Mouse (Mus musculus) forebrain, embryonic 15.5 days (tissue): Measurements from ENCODE around the gene Gk. TPM values are rescaled to one million over a fixed set of nuclear protein-coding genes. Genes with fewer than 3 reads are reported as not detected.

Experiments used
- ATAC-seq: fragments of 200-750 bp; cut with Nextera tagmentation; replicated peaks from 2 replicates; pipeline ENCODE4 v1.8.0; 2017; ENCODE audit warnings: mild to moderate bottlenecking, moderate TSS enrichment, moderate library complexity
- H3K27ac ChIP-seq: fragments of 300-500 bp; sonication (generic); replicated peaks from 2 replicates; pipeline ENCODE4 v1.5.1; 2015; ENCODE audit warnings: mild to moderate bottlenecking, inconsistent platforms
- H3K27me3 ChIP-seq: fragments of 300-500 bp; sonication (generic); 2 replicates; pipeline ENCODE4 v1.6.1; 2015; ENCODE audit warnings: inconsistent platforms
- H3K36me3 ChIP-seq: fragments of 300-500 bp; sonication (generic); 2 replicates; pipeline ENCODE4 v1.6.1; 2015; ENCODE audit warnings: mild to moderate bottlenecking, inconsistent platforms
- H3K4me1 ChIP-seq: fragments of 300-500 bp; sonication (generic); 2 replicates; pipeline ENCODE4 v1.6.1; 2015; ENCODE audit warnings: inconsistent platforms
- H3K4me2 ChIP-seq: fragments of 300-500 bp; sonication (generic); replicated peaks from 2 replicates; pipeline ENCODE4 v1.6.1; 2015; ENCODE audit warnings: mild to moderate bottlenecking, inconsistent platforms
- H3K4me3 ChIP-seq: fragments of 300-500 bp; sonication (generic); 2 replicates; pipeline ENCODE4 v1.5.1; 2015; ENCODE audit warnings: mild to moderate bottlenecking, inconsistent platforms
- H3K9ac ChIP-seq: fragments of 300-500 bp; sonication (generic); replicated peaks from 2 replicates; pipeline ENCODE4 v1.6.1; 2015; ENCODE audit warnings: mild to moderate bottlenecking, inconsistent platforms
- H3K9me3 ChIP-seq: fragments of 300-500 bp; sonication (generic); 2 replicates; pipeline ENCODE4 v1.6.1; 2016; ENCODE audit warnings: inconsistent platforms
- WGBS: fragments of 180-500 bp; shearing (Covaris S2); methylation state at CpG from one replicate; pipeline ENCODE4 v1.1.7; 2015; ENCODE audit warnings: mixed read lengths; 5-methylcytosine and 5-hydroxymethylcytosine counted together
- polyA plus RNA-seq: library from polyadenylated mRNA; unstranded; fragments of >200 nt; fragmentation: Nextera tagmentation; extraction: Ambion mirVana; gene quantifications from 2 replicates; pipeline ENCODE4 v1.2.1, GENCODE M21; 2015

The Gk gene
- polyA plus RNA-seq, 1 experiment from 2014 or later = 7.6 TPM

GRCm38 (mm10) chrX:85733228-85733627 lies 43.4 kb downstream of the Gk start:
- Histone ChIP-seq H3K4me1 (no peaks in the 10 kb centered on the region), H3K4me2 (no peak overlapping the region), H3K27ac (no peak overlapping the region), H3K9ac (no peak overlapping the region), H3K27me3 (no peaks in the 10 kb centered on the region), H3K4me3 (no peak overlapping the region), H3K9me3 (no peaks in the 10 kb centered on the region), H3K36me3 (no peaks in the 10 kb centered on the region)
- ATAC-seq = no peak
- WGBS = 91% methylated on average over 5 of the region's 5 CpGs

GRCm38 (mm10) chrX:85731133-85731938 lies 45.3 kb downstream of the Gk start:
- Histone ChIP-seq H3K4me1 (no peaks in the 10 kb centered on the region), H3K27ac (no peak overlapping the region), H3K9ac (no peak overlapping the region), H3K4me3 (no peak overlapping the region), H3K27me3 (no peaks in the 10 kb centered on the region), H3K9me3 (no peaks in the 10 kb centered on the region), H3K4me2 (no peak overlapping the region), H3K36me3 (no peaks in the 10 kb centered on the region)
- no peak for ATAC-seq
- WGBS = 95% methylated on average over 9 of the region's 9 CpGs

- H3K4me2 ChIP-seq = no peak overlapping the region
- no peak overlapping the region for H3K9ac ChIP-seq
- no peaks in the 10 kb centered on the region for H3K4me1 ChIP-seq
- H3K9me3 ChIP-seq = no peaks in the 10 kb centered on the region
- no peaks in the 10 kb centered on the region for H3K36me3 ChIP-seq
- H3K4me3 ChIP-seq = no peak overlapping the region
- H3K27ac ChIP-seq = no peak overlapping the region
- ATAC-seq = no peak
- no peaks in the 10 kb centered on the region for H3K27me3 ChIP-seq
These were observed 55.4 kb downstream of the Gk start for GRCm38 (mm10) chrX:85721226-85721625.

GRCm38 (mm10) chrX:85710399-85710798 lies 66.2 kb downstream of the Gk start:
- Histone ChIP-seq H3K9me3 (no peaks in the 10 kb centered on the region), H3K36me3 (no peaks in the 10 kb centered on the region), H3K4me2 (no peak overlapping the region), H3K27me3 (no peaks in the 10 kb centered on the region), H3K9ac (no peak overlapping the region), H3K4me3 (no peak overlapping the region), H3K27ac (no peak overlapping the region), H3K4me1 (no peaks in the 10 kb centered on the region)
- no peak for ATAC-seq
- WGBS = 85% methylated on average over 3 of the region's 3 CpGs

- H3K4me1 ChIP-seq = no peaks in the 10 kb centered on the region
- H3K27ac ChIP-seq = no peak overlapping the region
- no peaks in the 10 kb centered on the region for H3K36me3 ChIP-seq
- no peaks in the 10 kb centered on the region for H3K9me3 ChIP-seq
- no peak overlapping the region for H3K9ac ChIP-seq
- ATAC-seq = no peak
- H3K4me3 ChIP-seq = no peak overlapping the region
- WGBS = 92% methylated on average over 3 of the region's 3 CpGs
- no peaks in the 10 kb centered on the region for H3K27me3 ChIP-seq
- H3K4me2 ChIP-seq = no peak overlapping the region
These were observed 70.9 kb downstream of the Gk start for GRCm38 (mm10) chrX:85705715-85706114.

GRCm38 (mm10) chrX:85683723-85684122 lies 92.9 kb downstream of the Gk start:
- H3K27ac ChIP-seq = no peak overlapping the region
- no peak overlapping the region for H3K4me2 ChIP-seq
- ATAC-seq = no peak
- 64% methylated on average over 2 of the region's 2 CpGs for WGBS
- no peaks in the 10 kb centered on the region for H3K9me3 ChIP-seq
- H3K9ac ChIP-seq = no peak overlapping the region
- no peaks in the 10 kb centered on the region for H3K36me3 ChIP-seq
- no peaks in the 10 kb centered on the region for H3K27me3 ChIP-seq
- no peak overlapping the region for H3K4me3 ChIP-seq
- H3K4me1 ChIP-seq = no peaks in the 10 kb centered on the region

GRCm38 (mm10) chrX:85682125-85682524 lies 94.5 kb downstream of the Gk start:
- no peak overlapping the region for H3K9ac ChIP-seq
- no peak for ATAC-seq
- H3K4me2 ChIP-seq = no peak overlapping the region
- 68% methylated on average over 1 of the region's 1 CpGs for WGBS
- H3K9me3 ChIP-seq = no peaks in the 10 kb centered on the region
- H3K4me1 ChIP-seq = no peaks in the 10 kb centered on the region
- H3K27ac ChIP-seq = no peak overlapping the region
- H3K4me3 ChIP-seq = no peak overlapping the region
- no peaks in the 10 kb centered on the region for H3K27me3 ChIP-seq
- no peaks in the 10 kb centered on the region for H3K36me3 ChIP-seq

GRCm38 (mm10) chrX:85676808-85677207 lies 99.8 kb downstream of the Gk start:
- no peak overlapping the region for H3K9ac ChIP-seq
- no peak overlapping the region for H3K27ac ChIP-seq
- no peaks in the 10 kb centered on the region for H3K27me3 ChIP-seq
- ATAC-seq = peak; percentile 63
- WGBS = 16% methylated on average over 7 of the region's 7 CpGs
- no peaks in the 10 kb centered on the region for H3K4me1 ChIP-seq
- no peak overlapping the region for H3K4me3 ChIP-seq
- no peak overlapping the region for H3K4me2 ChIP-seq
- H3K9me3 ChIP-seq = no peaks in the 10 kb centered on the region
- no peaks in the 10 kb centered on the region for H3K36me3 ChIP-seq

Other genes with a start within 250 kb of the Gk start
- 6.9 and 7.0 TPM in 2 replicates for gene Tab3, start 202.8 kb downstream of the Gk start, polyA plus RNA-seq
- 0.04 and 0.06 TPM in 2 replicates for gene 5430427O19Rik, start 93.5 kb upstream of the Gk start, polyA plus RNA-seq